Mouse (Mus musculus): ENCODE measurements at regions not wholly inside any gene's neighbourhood (a gene's known extent, or its start where the extent isn't known, plus 50 kb on each side); places are given as distances from the start of the nearest gene placed in this dataset.

DNA sequence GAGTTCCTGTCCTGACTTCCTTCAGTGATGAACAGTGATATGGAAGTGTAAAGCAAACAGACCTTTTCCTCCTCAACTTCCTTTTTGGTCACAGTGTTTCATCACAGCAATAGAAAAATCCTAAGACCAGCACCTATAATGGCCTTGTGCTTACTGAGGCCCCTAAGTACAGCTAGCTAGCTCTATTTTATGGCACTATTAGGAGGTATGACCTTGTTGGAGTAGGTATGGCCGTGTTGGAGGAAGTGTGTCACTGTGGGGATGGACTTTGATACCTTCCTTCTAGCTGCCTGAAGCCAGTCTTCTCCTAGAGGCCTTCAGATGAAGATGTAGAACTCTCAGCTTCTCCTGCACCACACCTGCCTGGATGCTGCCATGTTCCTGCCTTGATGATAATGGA lies 365.6 kb upstream of the Hs6st1 start:
- 47% methylated on average over 1 of the region's 1 CpGs for WGBS (ENCODE audit: insufficient replicate concordance)
- ATAC-seq (replicated peaks; ENCODE audit: insufficient number of reproducible peaks, low FRiP score, low TSS enrichment), result no peak
- Histone ChIP-seq H3K36me3 (ENCODE audit: control insufficient read depth, insufficient read depth, low read length) (no peaks in the 10 kb centered on the region), H3K4me3 (ENCODE audit: low read depth, low read length) (no peak overlapping the region), H3K4me2 (no peak overlapping the region), H3K9ac (ENCODE audit: low read depth, low read length) (no peak overlapping the region), H3K27me3 (ENCODE audit: control insufficient read depth, insufficient read depth, low read length) (no peaks in the 10 kb centered on the region; the same call in 1 of the 2 replicates), H3K27ac (ENCODE audit: low read depth, low read length) (no peak overlapping the region), H3K4me1 (ENCODE audit: control insufficient read depth, insufficient read depth, low read length) (no peaks in the 10 kb centered on the region), H3K9me3 (replicated peaks; ENCODE audit: control insufficient read depth, low read length) (no peaks in the 10 kb centered on the region)

DNA sequence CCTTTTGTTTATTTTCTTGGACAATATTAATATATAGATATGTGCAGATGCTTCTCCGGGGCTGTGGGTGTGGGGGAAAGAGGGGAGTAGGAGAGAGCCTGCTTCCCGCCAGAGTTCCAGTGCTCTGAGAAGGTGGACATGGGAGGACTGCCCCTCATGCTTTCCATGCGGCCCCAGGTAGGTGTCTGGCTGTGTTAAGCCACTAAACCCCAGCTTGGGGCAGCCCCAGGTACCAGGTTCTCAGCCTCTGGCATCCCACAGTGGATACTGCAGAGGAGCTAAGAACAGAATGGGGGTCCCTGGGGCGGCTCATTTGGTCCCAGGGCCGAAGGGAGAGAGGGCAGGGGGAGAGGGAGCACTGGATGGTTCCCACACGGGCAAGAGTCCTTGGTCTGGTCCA lies 361.9 kb upstream of the Hs6st1 start:
- WGBS (ENCODE audit: insufficient replicate concordance), result 75% methylated on average over 6 of the region's 6 CpGs
- no peak overlapping the region for H3K9ac ChIP-seq (ENCODE audit: low read depth, low read length)

GRCm38 (mm10) chr1:35708176-35708788 lies 359.9 kb upstream of the Hs6st1 start:
- Histone ChIP-seq H3K27me3 (ENCODE audit: control insufficient read depth, insufficient read depth, low read length) (no peaks in the 10 kb centered on the region), H3K9ac (ENCODE audit: low read depth, low read length) (no peak overlapping the region), H3K4me3 (ENCODE audit: low read depth, low read length) (no peak overlapping the region), H3K36me3 (ENCODE audit: control insufficient read depth, insufficient read depth, low read length) (no peaks in the 10 kb centered on the region), H3K4me1 (ENCODE audit: control insufficient read depth, insufficient read depth, low read length) (no peaks in the 10 kb centered on the region), H3K27ac (ENCODE audit: low read depth, low read length) (no peak overlapping the region), H3K4me2 (no peak overlapping the region), H3K9me3 (replicated peaks; ENCODE audit: control insufficient read depth, low read length) (no peaks in the 10 kb centered on the region)
- ATAC-seq (replicated peaks; ENCODE audit: insufficient number of reproducible peaks, low FRiP score, low TSS enrichment), result no peak
- 69% methylated on average over 2 of the region's 2 CpGs for WGBS (ENCODE audit: insufficient replicate concordance)

More for the DNA sequence above, 361.9 kb upstream of the Hs6st1 start:
- no peak overlapping the region for H3K4me3 ChIP-seq (ENCODE audit: low read depth, low read length)
- no peaks in the 10 kb centered on the region for H3K4me1 ChIP-seq (ENCODE audit: control insufficient read depth, insufficient read depth, low read length)
- H3K27ac ChIP-seq (ENCODE audit: low read depth, low read length), result no peak overlapping the region
- H3K9me3 ChIP-seq (replicated peaks; ENCODE audit: control insufficient read depth, low read length), result no peaks in the 10 kb centered on the region
- H3K36me3 ChIP-seq (ENCODE audit: control insufficient read depth, insufficient read depth, low read length), result no peaks in the 10 kb centered on the region
- no peak for ATAC-seq (replicated peaks; ENCODE audit: insufficient number of reproducible peaks, low FRiP score, low TSS enrichment)
- no peaks in the 10 kb centered on the region for H3K27me3 ChIP-seq (ENCODE audit: control insufficient read depth, insufficient read depth, low read length)
- no peak overlapping the region for H3K4me2 ChIP-seq

GRCm38 (mm10) chr1:35709214-35709613 lies 359.0 kb upstream of the Hs6st1 start:
- no peak for ATAC-seq (replicated peaks; ENCODE audit: insufficient number of reproducible peaks, low FRiP score, low TSS enrichment)
- no peak overlapping the region for H3K9ac ChIP-seq (ENCODE audit: low read depth, low read length)

DNA sequence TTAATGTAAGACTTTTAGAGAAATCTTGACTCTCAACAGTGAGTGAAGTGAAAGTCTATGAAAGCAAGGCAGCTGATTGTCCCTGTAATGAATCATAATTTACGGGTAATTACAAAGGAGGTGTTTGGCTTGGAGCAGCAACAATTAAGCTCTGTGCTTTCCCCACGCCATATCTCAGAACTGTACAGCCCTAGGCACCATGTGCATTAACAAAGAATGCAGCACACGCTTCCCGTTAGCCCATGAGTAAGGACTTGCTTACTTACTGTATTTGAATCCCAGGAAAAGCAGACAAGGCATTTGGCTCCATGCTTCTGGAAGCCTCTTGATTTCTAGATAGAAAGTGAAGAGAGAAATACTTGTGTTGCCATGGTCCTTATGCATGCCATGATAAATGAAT lies 354.2 kb upstream of the Hs6st1 start:
- no peak for ATAC-seq (replicated peaks; ENCODE audit: insufficient number of reproducible peaks, low FRiP score, low TSS enrichment)
- WGBS (ENCODE audit: insufficient replicate concordance), result 62% methylated on average over 4 of the region's 4 CpGs

More at GRCm38 (mm10) chr1:35709214-35709613, 359.0 kb upstream of the Hs6st1 start:
- Histone ChIP-seq H3K27me3 (ENCODE audit: control insufficient read depth, insufficient read depth, low read length) (no peaks in the 10 kb centered on the region), H3K4me2 (no peak overlapping the region), H3K4me1 (ENCODE audit: control insufficient read depth, insufficient read depth, low read length) (no peaks in the 10 kb centered on the region), H3K4me3 (ENCODE audit: low read depth, low read length) (no peak overlapping the region), H3K27ac (ENCODE audit: low read depth, low read length) (no peak overlapping the region), H3K36me3 (ENCODE audit: control insufficient read depth, insufficient read depth, low read length) (no peaks in the 10 kb centered on the region), H3K9me3 (replicated peaks; ENCODE audit: control insufficient read depth, low read length) (no peaks in the 10 kb centered on the region)

GRCm38 (mm10) chr1:35715931-35716330 lies 352.3 kb upstream of the Hs6st1 start:
- Histone ChIP-seq H3K4me3 (ENCODE audit: low read depth, low read length) (no peak overlapping the region), H3K9ac (ENCODE audit: low read depth, low read length) (no peak overlapping the region), H3K27ac (ENCODE audit: low read depth, low read length) (no peak overlapping the region), H3K4me1 (ENCODE audit: control insufficient read depth, insufficient read depth, low read length) (no peaks in the 10 kb centered on the region), H3K27me3 (ENCODE audit: control insufficient read depth, insufficient read depth, low read length) (no peaks in the 10 kb centered on the region), H3K4me2 (no peak overlapping the region), H3K9me3 (replicated peaks; ENCODE audit: control insufficient read depth, low read length) (no peaks in the 10 kb centered on the region), H3K36me3 (ENCODE audit: control insufficient read depth, insufficient read depth, low read length) (no peaks in the 10 kb centered on the region)
- WGBS (ENCODE audit: insufficient replicate concordance), result 54% methylated on average over 6 of the region's 6 CpGs
- ATAC-seq (replicated peaks; ENCODE audit: insufficient number of reproducible peaks, low FRiP score, low TSS enrichment), result no peak

More for the DNA sequence above, 354.2 kb upstream of the Hs6st1 start:
- no peak overlapping the region for H3K4me3 ChIP-seq (ENCODE audit: low read depth, low read length)
- H3K4me2 ChIP-seq, result no peak overlapping the region
- H3K27ac ChIP-seq (ENCODE audit: low read depth, low read length), result no peak overlapping the region
- no peak overlapping the region for H3K9ac ChIP-seq (ENCODE audit: low read depth, low read length)
- no peaks in the 10 kb centered on the region for H3K27me3 ChIP-seq (ENCODE audit: control insufficient read depth, insufficient read depth, low read length)
- no peaks in the 10 kb centered on the region for H3K36me3 ChIP-seq (ENCODE audit: control insufficient read depth, insufficient read depth, low read length)
- H3K4me1 ChIP-seq (ENCODE audit: control insufficient read depth, insufficient read depth, low read length), result no peaks in the 10 kb centered on the region
- H3K9me3 ChIP-seq (replicated peaks; ENCODE audit: control insufficient read depth, low read length), result no peaks in the 10 kb centered on the region

GRCm38 (mm10) chr1:35717166-35717565 lies 351.0 kb upstream of the Hs6st1 start:
- 81% methylated on average over 2 of the region's 2 CpGs for WGBS (ENCODE audit: insufficient replicate concordance)
- no peak overlapping the region for H3K4me2 ChIP-seq
- H3K27me3 ChIP-seq (ENCODE audit: control insufficient read depth, insufficient read depth, low read length), result no peaks in the 10 kb centered on the region
- no peaks in the 10 kb centered on the region for H3K36me3 ChIP-seq (ENCODE audit: control insufficient read depth, insufficient read depth, low read length)
- no peak overlapping the region for H3K27ac ChIP-seq (ENCODE audit: low read depth, low read length)
- H3K9ac ChIP-seq (ENCODE audit: low read depth, low read length), result no peak overlapping the region
- no peaks in the 10 kb centered on the region for H3K4me1 ChIP-seq (ENCODE audit: control insufficient read depth, insufficient read depth, low read length)
- no peak overlapping the region for H3K4me3 ChIP-seq (ENCODE audit: low read depth, low read length)
- no peaks in the 10 kb centered on the region for H3K9me3 ChIP-seq (replicated peaks; ENCODE audit: control insufficient read depth, low read length)
- no peak for ATAC-seq (replicated peaks; ENCODE audit: insufficient number of reproducible peaks, low FRiP score, low TSS enrichment)

DNA sequence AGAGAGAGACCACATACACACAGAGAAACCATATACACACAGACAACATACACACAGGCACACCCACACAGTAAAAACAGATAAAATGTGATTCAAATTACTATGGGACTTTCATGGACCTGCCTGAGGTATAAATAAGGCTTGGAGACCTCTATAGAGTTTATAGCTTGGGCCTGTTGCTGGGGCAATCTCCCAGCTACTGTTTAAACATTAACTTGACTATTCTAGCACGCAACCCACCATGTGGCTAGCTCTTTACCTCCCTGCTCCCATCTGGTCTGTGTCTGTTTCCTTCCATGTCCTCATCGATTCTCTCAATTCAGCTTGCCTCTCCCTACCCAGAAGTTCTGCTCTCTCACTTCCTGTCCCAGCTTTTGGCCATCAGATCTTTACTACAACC lies 350.5 kb upstream of the Hs6st1 start:
- no peak overlapping the region for H3K4me3 ChIP-seq (ENCODE audit: low read depth, low read length)

GRCm38 (mm10) chr1:35720063-35720462 lies 348.1 kb upstream of the Hs6st1 start:
- H3K36me3 ChIP-seq (ENCODE audit: control insufficient read depth, insufficient read depth, low read length), result no peaks in the 10 kb centered on the region
- no peak overlapping the region for H3K27ac ChIP-seq (ENCODE audit: low read depth, low read length)
- H3K9me3 ChIP-seq (replicated peaks; ENCODE audit: control insufficient read depth, low read length), result no peaks in the 10 kb centered on the region
- no peak overlapping the region for H3K4me3 ChIP-seq (ENCODE audit: low read depth, low read length)
- ATAC-seq (replicated peaks; ENCODE audit: insufficient number of reproducible peaks, low FRiP score, low TSS enrichment), result no peak
- no peaks in the 10 kb centered on the region for H3K27me3 ChIP-seq (ENCODE audit: control insufficient read depth, insufficient read depth, low read length)
- no peak overlapping the region for H3K4me2 ChIP-seq
- no peak overlapping the region for H3K9ac ChIP-seq (ENCODE audit: low read depth, low read length)
- H3K4me1 ChIP-seq (ENCODE audit: control insufficient read depth, insufficient read depth, low read length), result no peaks in the 10 kb centered on the region; the same call in 1 of the 2 replicates
- WGBS (ENCODE audit: insufficient replicate concordance), result 77% methylated on average over 3 of the region's 3 CpGs

More for the DNA sequence above, 350.5 kb upstream of the Hs6st1 start:
- H3K27me3 ChIP-seq (ENCODE audit: control insufficient read depth, insufficient read depth, low read length), result no peaks in the 10 kb centered on the region
- no peak overlapping the region for H3K9ac ChIP-seq (ENCODE audit: low read depth, low read length)
- H3K4me2 ChIP-seq, result no peak overlapping the region
- H3K9me3 ChIP-seq (replicated peaks; ENCODE audit: control insufficient read depth, low read length), result no peaks in the 10 kb centered on the region
- WGBS (ENCODE audit: insufficient replicate concordance), result 73% methylated on average over 2 of the region's 2 CpGs
- H3K36me3 ChIP-seq (ENCODE audit: control insufficient read depth, insufficient read depth, low read length), result no peaks in the 10 kb centered on the region
- no peaks in the 10 kb centered on the region for H3K4me1 ChIP-seq (ENCODE audit: control insufficient read depth, insufficient read depth, low read length)
- no peak for ATAC-seq (replicated peaks; ENCODE audit: insufficient number of reproducible peaks, low FRiP score, low TSS enrichment)
- H3K27ac ChIP-seq (ENCODE audit: low read depth, low read length), result no peak overlapping the region

Measured in heart, embryonic 11.5 days (tissue).